Mouse (Mus musculus) MEL (cell line): ENCODE results near the gene B3gat2. TPM values are rescaled to one million over a fixed set of nuclear protein-coding genes. Genes with fewer than 3 reads are reported as not detected.
A peak's percentile ranks its signal among the peaks of the same experiment; 100 is the strongest.

Experiments used
- DNase-seq: peaks from one replicate; pipeline ENCODE4 v3.0.0; 2011; ENCODE audit warnings: low read depth, low spot score
- H3K27ac ChIP-seq: 2 replicates; pipeline ENCODE4 v1.5.1; 2012; ENCODE audit warnings: low read depth, mild to moderate bottlenecking, control low read depth, low read length, moderate library complexity; ENCODE audit not compliant: control insufficient read depth
- H3K27me3 ChIP-seq, 2 experiments: fragments of 150-350 bp in 1 of 2; sonication (generic) in 1 of 2; 2 replicates each; pipeline ENCODE4 v1.6.1; 2012; ENCODE audit warnings: low read length in 2 of 2, mild to moderate bottlenecking in 2 of 2, improper control_type of control experiment in 1 of 2, moderate library complexity in 1 of 2; ENCODE audit not compliant: insufficient read depth in 2 of 2, control insufficient read depth in 1 of 2
- H3K36me3 ChIP-seq, 2 experiments: 2 replicates each; pipeline ENCODE4 v1.6.1; 2012 to 2014; ENCODE audit warnings: low read length in 2 of 2, improper control_type of control experiment in 1 of 2, inconsistent platforms in 1 of 2, mild to moderate bottlenecking in 1 of 2; ENCODE audit not compliant: insufficient read depth in 2 of 2, control insufficient read depth in 1 of 2
- H3K4me1 ChIP-seq, 2 experiments: fragments of 150-350 bp in 1 of 2; sonication (generic) in 1 of 2; 2 replicates each; pipeline ENCODE4 v1.6.1; 2012; ENCODE audit warnings: low read length in 2 of 2, improper control_type of control experiment in 1 of 2, mild to moderate bottlenecking in 1 of 2; ENCODE audit not compliant: insufficient read depth in 2 of 2, control insufficient read depth in 1 of 2
- H3K4me3 ChIP-seq, 2 experiments: fragments of 150-350 bp in 1 of 2; sonication (generic) in 1 of 2; 2 replicates each; pipeline ENCODE4 v1.5.1; 2012; ENCODE audit warnings: low read depth in 2 of 2, low read length in 2 of 2, mild to moderate bottlenecking in 2 of 2, moderate library complexity in 2 of 2, control low read depth in 1 of 2, improper control_type of control experiment in 1 of 2; ENCODE audit not compliant: control insufficient read depth in 1 of 2, insufficient read depth in 1 of 2
- H3K79me2 ChIP-seq: 2 replicates; pipeline ENCODE4 v1.6.1; 2012; ENCODE audit warnings: mild to moderate bottlenecking, low read length, moderate library complexity; ENCODE audit not compliant: control insufficient read depth, poor library complexity, insufficient read depth
- H3K9ac ChIP-seq: 2 replicates; pipeline ENCODE4 v1.6.1; 2012; ENCODE audit warnings: low read depth, mild to moderate bottlenecking, control low read depth, low read length, moderate library complexity; ENCODE audit not compliant: control insufficient read depth, poor library complexity, severe bottlenecking
- H3K9me3 ChIP-seq: fragments of 150-350 bp; sonication (generic); replicated peaks from 2 replicates; pipeline ENCODE4 v1.6.1; 2012; ENCODE audit warnings: mild to moderate bottlenecking, low read length, improper control_type of control experiment, moderate library complexity; ENCODE audit not compliant: insufficient read depth
- CHD1 ChIP-seq: IDR thresholded peaks from 2 replicates; pipeline ENCODE4 v1.6.1; 2012; ENCODE audit warnings: low read depth, mild to moderate bottlenecking, inconsistent platforms, low read length, improper control_type of control experiment
- CHD2 ChIP-seq: IDR thresholded peaks from 2 replicates; pipeline ENCODE4 v1.6.1; 2011; ENCODE audit warnings: low read length, improper control_type of control experiment
- CTCF ChIP-seq, 3 experiments: IDR thresholded peaks in 2 of 3; conservative IDR thresholded peaks in 1 of 3; 2 replicates each; pipeline ENCODE4 v1.5.1; 2011 to 2012; ENCODE audit warnings: low read length in 3 of 3, low read depth in 2 of 3, mild to moderate bottlenecking in 2 of 3, improper control_type of control experiment in 1 of 3, inconsistent platforms in 1 of 3, mixed read lengths in 1 of 3, moderate library complexity in 1 of 3; ENCODE audit not compliant: control insufficient read depth in 1 of 3, insufficient read depth in 1 of 3, poor library complexity in 1 of 3, severe bottlenecking in 1 of 3
- ELF1 ChIP-seq: IDR thresholded peaks from 2 replicates; pipeline ENCODE4 v1.6.1; 2014; ENCODE audit warnings: low read depth, mild to moderate bottlenecking, inconsistent platforms, low read length, improper control_type of control experiment, moderate library complexity
- GABPA ChIP-seq: IDR thresholded peaks from 2 replicates; pipeline ENCODE4 v1.6.1; 2012; ENCODE audit warnings: low read depth, mild to moderate bottlenecking, inconsistent platforms, low read length, improper control_type of control experiment, moderate library complexity
- HCFC1 ChIP-seq: IDR thresholded peaks from 2 replicates; pipeline ENCODE4 v1.6.1; 2012; ENCODE audit warnings: low read depth, mild to moderate bottlenecking, inconsistent platforms, low read length, improper control_type of control experiment, moderate library complexity
- JUND ChIP-seq: IDR thresholded peaks from 2 replicates; pipeline ENCODE4 v1.6.1; 2011; ENCODE audit warnings: low read depth, mild to moderate bottlenecking, improper control_type of control experiment, low read length
- MYB ChIP-seq: IDR thresholded peaks from 2 replicates; pipeline ENCODE4 v1.6.1; 2011; ENCODE audit warnings: mild to moderate bottlenecking, low read depth, low read length, improper control_type of control experiment
- MYC ChIP-seq: IDR thresholded peaks from 2 replicates; pipeline ENCODE4 v1.6.1; 2011; ENCODE audit warnings: low read depth, mild to moderate bottlenecking, low read length, improper control_type of control experiment, moderate library complexity
- NELFE ChIP-seq: IDR thresholded peaks from 2 replicates; pipeline ENCODE4 v1.6.1; 2011; ENCODE audit warnings: low read depth, low read length, improper control_type of control experiment
- POLR2AphosphoS2 ChIP-seq: IDR thresholded peaks from 2 replicates; pipeline ENCODE4 v1.6.1; 2011; ENCODE audit warnings: low read length, improper control_type of control experiment
- POLR2AphosphoS5 ChIP-seq: IDR thresholded peaks from 2 replicates; pipeline ENCODE4 v1.6.1; 2012; ENCODE audit warnings: low read depth, borderline replicate concordance, mild to moderate bottlenecking, inconsistent platforms, low read length, moderate library complexity, mixed read lengths
- RAD21 ChIP-seq: IDR thresholded peaks from 2 replicates; pipeline ENCODE4 v1.6.1; 2011; ENCODE audit warnings: mild to moderate bottlenecking, low read depth, low read length, improper control_type of control experiment
- RCOR1 ChIP-seq: IDR thresholded peaks from 2 replicates; pipeline ENCODE4 v1.6.1; 2012; ENCODE audit warnings: low read depth, mild to moderate bottlenecking, inconsistent platforms, low read length, improper control_type of control experiment
- SMC3 ChIP-seq: IDR thresholded peaks from 2 replicates; pipeline ENCODE4 v1.6.1; 2011; ENCODE audit warnings: low read depth, low read length, improper control_type of control experiment
- UBTF ChIP-seq: IDR thresholded peaks from 2 replicates; pipeline ENCODE4 v1.6.1; 2012; ENCODE audit warnings: low read depth, mild to moderate bottlenecking, inconsistent platforms, low read length, improper control_type of control experiment, moderate library complexity, borderline replicate concordance; ENCODE audit not compliant: insufficient read depth
- USF2 ChIP-seq, 2 experiments: IDR thresholded peaks; 2 replicates each; pipeline ENCODE4 v1.6.1; 2011 to 2012; ENCODE audit warnings: improper control_type of control experiment in 2 of 2, low read length in 2 of 2, borderline replicate concordance in 1 of 2, inconsistent platforms in 1 of 2, low read depth in 1 of 2, mild to moderate bottlenecking in 1 of 2; ENCODE audit not compliant: insufficient read depth in 1 of 2
- ZKSCAN1 ChIP-seq: IDR thresholded peaks from 2 replicates; pipeline ENCODE4 v1.6.1; 2012; ENCODE audit warnings: low read depth, mild to moderate bottlenecking, inconsistent platforms, low read length, improper control_type of control experiment, moderate library complexity
- ZMIZ1 ChIP-seq: IDR thresholded peaks from 2 replicates; pipeline ENCODE4 v1.6.1; 2012; ENCODE audit warnings: low read depth, mild to moderate bottlenecking, inconsistent platforms, low read length, improper control_type of control experiment, moderate library complexity
- polyA plus RNA-seq, 2 experiments: library from polyadenylated mRNA; stranded (reverse) in 1 of 2; unstranded in 1 of 2; fragments of >175 nt in 1 of 2; fragments of >200 nt in 1 of 2; gene quantifications; 2 replicates each; pipeline versions ENCODE4 v1.2.1 to v1.2.4; 2012; ENCODE audit warnings: low replicate concordance in 2 of 2, low read depth in 1 of 2; ENCODE audit not compliant: insufficient read length in 2 of 2, insufficient read depth in 1 of 2, missing spikeins in 1 of 2
- total RNA-seq: library from RNA; depleted of rRNA; stranded (reverse); fragments of 300-350 nt; gene quantifications from 2 replicates; pipeline ENCODE4 v1.2.3, GENCODE M21; 2012

Gene B3gat2
- total and polyA plus RNA-seq, 3 experiments = 0.75 to 0.77 TPM; not detected in 1

GRCm38 (mm10) chr1:23826887-23827758 is 65.6 kb downstream of the B3gat2 start (continued):
- TF ChIP-seq CHD1 (no peak), ZKSCAN1 (no peak), GABPA (no peak), SMC3 (peak; percentile 97)

GRCm38 (mm10) chr1:23834246-23834645 is 72.7 kb downstream of the B3gat2 start:
- no peaks in the 10 kb centered on the region for H3K27me3 ChIP-seq
- H3K27ac ChIP-seq = no peak overlapping the region
- no peak for DNase-seq
- no peak overlapping the region for H3K4me3 ChIP-seq
- no peak overlapping the region for H3K9ac ChIP-seq
- H3K36me3 ChIP-seq = peaks cover 0 to 30% of the 10 kb centered on the region in 2 experiments; a peak in 2 of 4 replicates
- no peaks in the 10 kb centered on the region for H3K79me2 ChIP-seq
- TF ChIP-seq RCOR1 (no peak), MYB (no peak), RAD21 (no peak), MYC (no peak), ELF1 (no peak), CHD1 (no peak), CHD2 (no peak), ZMIZ1 (no peak), JUND (no peak), UBTF (no peak), POLR2AphosphoS2 (no peak), HCFC1 (no peak), CTCF (IDR thresholded peaks at IDR 0.05 in 2 of 3, conservative IDR thresholded peaks at IDR 0.05 in 1 of 3; ENCODE audit: control insufficient read depth in 1 of 3, insufficient read depth in 1 of 3, low read depth in 2 of 3, low read length in 3 of 3, poor library complexity in 1 of 3, severe bottlenecking in 1 of 3) (no peak), USF2 (IDR thresholded peaks at IDR 0.05; ENCODE audit: borderline replicate concordance in 1 of 2, insufficient read depth in 1 of 2, low read depth in 1 of 2, low read length in 2 of 2) (no peak), POLR2AphosphoS5 (no peak), NELFE (no peak)
- H3K4me1 ChIP-seq = peaks cover 2 to 10% of the 10 kb centered on the region in 2 experiments; a peak in 3 of 4 replicates
- H3K9me3 ChIP-seq = no peaks in the 10 kb centered on the region
